Mouse (Mus musculus) lung, adult 18-20 months (tissue): ENCODE measurements at regions not wholly inside any gene's neighbourhood (a gene's known extent, or its start where the extent isn't known, plus 50 kb on each side); places are given as distances from the start of the nearest gene placed in this dataset.

Experiments used
- DNase-seq, 2 experiments: peaks; one replicate each; pipeline ENCODE4 v3.0.0; 2022; ENCODE audit warnings: mixed read lengths in 2 of 2

DNA sequence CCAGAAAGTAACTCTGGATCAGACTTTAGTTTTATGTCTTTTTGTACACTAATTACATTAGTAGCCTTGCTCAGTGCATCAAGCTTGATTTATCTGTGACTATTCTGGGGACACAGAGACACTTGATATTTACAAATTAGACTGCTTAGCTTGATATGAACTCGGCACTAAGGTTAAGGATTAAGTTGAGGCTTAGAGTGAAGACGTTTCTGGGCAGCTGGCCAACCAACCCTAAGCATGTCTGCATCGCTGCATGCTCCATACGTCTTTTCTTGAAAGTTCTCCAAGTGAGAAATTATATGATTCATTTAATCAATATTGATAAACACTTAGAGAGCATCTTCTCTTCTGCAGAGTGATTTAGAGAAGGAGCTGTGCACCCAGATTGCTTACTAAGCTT lies 352.6 kb upstream of the Slitrk1 start:
- no peak for DNase-seq

DNA sequence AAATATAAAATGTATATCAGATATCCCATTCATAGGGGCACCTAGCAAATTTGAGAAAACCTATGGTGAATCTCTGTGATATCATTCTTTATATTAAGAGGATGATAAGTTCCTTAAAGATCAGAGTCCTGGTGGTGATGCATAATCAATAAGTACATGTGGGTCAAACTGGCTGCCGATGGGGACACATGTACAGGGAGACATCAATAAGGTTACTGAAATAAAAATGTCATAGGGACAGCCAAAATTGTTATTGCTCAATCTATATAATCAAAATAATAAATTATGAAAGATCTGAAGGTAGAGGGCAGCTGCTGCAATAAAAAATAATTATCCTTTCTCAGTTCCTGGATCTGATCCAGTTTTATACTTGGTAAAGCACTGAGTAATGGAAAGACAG lies 348.0 kb upstream of the Slitrk1 start:
- no peak for DNase-seq

DNA sequence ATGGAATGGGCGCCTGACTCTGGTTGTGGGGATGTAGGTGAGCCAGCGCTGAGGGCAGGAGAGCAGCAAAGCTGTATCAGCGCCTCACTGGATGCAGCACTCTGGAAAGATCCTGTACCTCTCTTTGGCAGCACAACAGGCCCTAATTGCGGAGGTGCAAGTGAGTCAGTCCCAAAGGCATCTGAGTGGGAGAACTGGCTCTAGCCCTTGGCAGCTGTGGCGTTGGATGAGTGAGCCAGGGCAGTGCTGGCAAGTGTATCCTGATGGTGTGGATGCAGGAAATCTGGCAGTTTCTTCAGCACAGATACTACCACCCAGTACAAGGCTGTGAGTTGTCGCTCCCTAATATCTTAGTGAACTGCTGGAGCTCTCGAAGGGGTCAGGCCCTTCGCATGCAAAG lies 300.9 kb upstream of the Slitrk1 start:
- peak; percentile 2 to 21 for DNase-seq

DNA sequence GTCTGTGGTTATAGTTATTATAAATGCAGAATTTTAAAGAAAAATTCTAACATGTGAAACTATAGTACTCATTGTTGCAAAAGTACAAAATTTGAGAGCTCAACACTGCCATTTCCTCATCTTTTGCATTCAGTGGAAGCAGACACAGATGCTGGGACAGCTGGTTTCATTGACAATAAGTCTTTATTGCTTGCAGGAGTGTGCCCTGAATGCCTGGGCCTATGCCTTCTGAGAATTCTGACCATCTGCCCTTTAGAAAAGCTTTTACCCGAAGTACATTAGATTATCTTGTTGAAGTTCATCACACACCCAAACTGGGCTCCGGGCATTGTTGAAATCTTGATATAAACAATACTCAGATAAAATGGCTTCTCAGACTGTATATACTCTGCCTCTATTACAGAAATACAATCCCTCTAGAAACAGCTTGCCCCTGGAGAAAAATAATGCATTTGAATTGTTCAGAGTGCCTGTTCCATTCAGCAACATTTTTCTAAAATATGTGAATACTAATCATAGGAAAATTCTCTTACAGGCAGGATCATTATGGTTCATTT lies 266.1 kb upstream of the Slitrk1 start:
- no peak for DNase-seq

DNA sequence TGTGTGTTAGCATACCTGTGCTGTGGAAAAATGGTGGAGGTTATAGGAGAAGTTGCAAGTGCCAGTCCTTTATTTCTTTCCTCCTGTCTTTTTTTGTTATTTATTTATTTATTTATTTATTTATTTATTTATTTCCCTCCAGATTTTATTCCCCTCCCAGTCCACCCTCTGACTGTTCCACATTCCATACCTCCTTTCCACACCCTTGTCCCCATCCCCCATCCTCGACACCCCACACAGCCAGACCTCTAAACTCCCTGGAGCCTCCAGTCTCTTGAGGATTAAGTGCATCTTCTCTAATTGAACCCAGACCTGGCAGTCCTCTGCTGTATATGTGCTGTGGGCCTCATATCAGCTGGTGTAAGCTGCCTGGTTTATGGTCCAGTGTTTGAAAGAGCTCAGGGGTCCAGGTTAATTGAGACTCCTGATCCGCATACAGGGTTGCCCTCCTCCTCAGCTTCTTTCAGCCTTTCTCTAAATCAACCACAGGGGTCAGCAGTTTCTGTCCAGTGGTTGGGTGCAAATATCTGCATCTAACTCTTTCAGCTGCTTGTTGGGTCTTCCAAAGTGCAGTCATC lies 262.7 kb upstream of the Slitrk1 start:
- no peak for DNase-seq

DNA sequence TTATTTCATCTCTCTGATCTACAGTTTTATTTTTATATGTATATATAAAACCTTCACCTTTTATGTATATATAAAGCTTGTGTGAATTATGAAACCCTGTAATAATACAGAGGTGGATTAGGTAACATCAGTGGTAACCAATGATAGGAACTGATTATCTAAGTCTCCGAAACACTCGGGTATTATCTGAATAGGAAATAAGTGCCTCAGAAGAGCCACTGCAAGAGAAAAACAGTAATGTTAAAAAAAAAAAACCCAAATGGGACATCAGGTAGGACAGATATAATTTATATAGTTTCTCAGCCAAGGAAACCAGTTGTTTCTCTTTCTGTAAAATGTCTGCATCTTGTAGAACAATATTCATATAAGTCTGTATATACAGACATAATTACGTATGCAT lies 261.9 kb upstream of the Slitrk1 start:
- no peak for DNase-seq
